Mouse (Mus musculus) adrenal gland (tissue): Measurements from ENCODE around the gene Ubr7.

Experiments
- intact Hi-C: fragments of 180-260 bp; cut with DNase I; formaldehyde crosslinking; loops from one replicate; pipeline ENCODE4 v1.15.1; 2025

Ubr7 gene

GRCm38 (mm10) chr12:102787927-102788326 lies 30.2 kb downstream of the Ubr7 start:
- intact Hi-C loops: no loop called here

- intact Hi-C loops: no loop called here
These were observed 41.8 kb downstream of the Ubr7 start for GRCm38 (mm10) chr12:102799528-102799927.

- intact Hi-C loops: no loop called here
These were observed 57.1 kb downstream of the Ubr7 start for GRCm38 (mm10) chr12:102814858-102815257.

- intact Hi-C loops: no loop called here
These were observed 68.6 kb downstream of the Ubr7 start for GRCm38 (mm10) chr12:102826399-102826798.

GRCm38 (mm10) chr12:102827119-102827518 lies 69.4 kb downstream of the Ubr7 start:
- intact Hi-C loops: no loop called here
